Mouse (Mus musculus) heart, embryonic 12.5 days (tissue): ENCODE data around the gene Slc29a3. TPM values are rescaled to one million over a fixed set of nuclear protein-coding genes. Genes with fewer than 3 reads are reported as not detected.
"Not testable (repeated sequence)": the region's sequence is repeated elsewhere in the genome, so short reads cannot be mapped to it uniquely, and the experiment has no call there.

Source experiments
- ATAC-seq: fragments of 200-750 bp; cut with Nextera tagmentation; 2 replicates; pipeline ENCODE4 v1.8.0; 2017; ENCODE audit warnings: moderate TSS enrichment, moderate library complexity; ENCODE audit not compliant: insufficient number of reproducible peaks, low FRiP score
- H3K27ac ChIP-seq: fragments of 300-500 bp; sonication (generic); 2 replicates; pipeline ENCODE4 v1.5.1; 2016; ENCODE audit warnings: mild to moderate bottlenecking, moderate library complexity; ENCODE audit not compliant: poor library complexity, severe bottlenecking
- H3K27me3 ChIP-seq: fragments of 300-500 bp; sonication (generic); replicated peaks from 2 replicates; pipeline ENCODE4 v1.6.1; 2016; ENCODE audit warnings: mild to moderate bottlenecking, moderate library complexity
- H3K36me3 ChIP-seq: fragments of 300-500 bp; sonication (generic); 2 replicates; pipeline ENCODE4 v1.6.1; 2016; ENCODE audit warnings: mild to moderate bottlenecking, moderate library complexity
- H3K4me1 ChIP-seq: fragments of 300-500 bp; sonication (generic); replicated peaks from 2 replicates; pipeline ENCODE4 v1.6.1; 2016; ENCODE audit warnings: mild to moderate bottlenecking
- H3K4me2 ChIP-seq: fragments of 300-500 bp; sonication (generic); 2 replicates; pipeline ENCODE4 v1.6.1; 2016; ENCODE audit warnings: mild to moderate bottlenecking, moderate library complexity
- H3K4me3 ChIP-seq: fragments of 300-500 bp; sonication (generic); 2 replicates; pipeline ENCODE4 v1.5.1; 2016; ENCODE audit warnings: mild to moderate bottlenecking
- H3K9ac ChIP-seq: fragments of 300-500 bp; sonication (generic); 2 replicates; pipeline ENCODE4 v1.6.1; 2016; ENCODE audit warnings: mild to moderate bottlenecking, moderate library complexity
- H3K9me3 ChIP-seq: fragments of 300-500 bp; sonication (generic); replicated peaks from 2 replicates; pipeline ENCODE4 v1.6.1; 2016; ENCODE audit warnings: mild to moderate bottlenecking, moderate library complexity
- WGBS: fragments of 180-500 bp; shearing (Covaris S2); methylation state at CpG from one replicate; pipeline ENCODE4 v1.1.7; 2016; 5-methylcytosine and 5-hydroxymethylcytosine counted together
- polyA plus RNA-seq: library from polyadenylated mRNA; unstranded; fragments of >200 nt; fragmentation: Nextera tagmentation; extraction: Ambion mirVana; gene quantifications from 2 replicates; pipeline ENCODE4 v1.2.1, GENCODE M21; 2016

Gene Slc29a3
- polyA plus RNA-seq, 1 experiment from 2014 or later = 6.8 TPM

DNA sequence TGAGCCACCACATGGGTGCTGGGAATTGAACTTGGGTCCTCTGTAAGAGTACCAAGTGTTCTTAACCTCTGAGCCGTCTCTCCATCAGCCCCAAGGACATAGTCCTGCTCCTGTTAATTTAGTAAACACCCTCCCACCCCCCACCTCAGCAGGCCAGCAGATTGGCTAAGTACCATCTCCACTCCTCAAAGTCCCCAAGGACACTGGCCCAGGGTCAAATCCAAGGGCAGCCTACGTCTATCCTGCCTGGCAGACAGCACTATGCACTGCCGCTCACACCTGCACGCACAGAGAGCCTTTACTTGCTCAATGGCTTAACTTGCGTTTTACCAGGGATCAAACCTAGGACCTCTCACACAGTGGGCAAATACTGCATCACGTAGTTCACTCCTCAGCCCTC, 9.7 kb downstream of the Slc29a3 start:
- Histone ChIP-seq H3K36me3 (peaks cover 14% of the 10 kb centered on the region), H3K27me3 (no peaks in the 10 kb centered on the region), H3K9me3 (no peaks in the 10 kb centered on the region), H3K4me1 (peaks cover 12% of the 10 kb centered on the region; the same call in 1 of the 2 replicates), H3K4me3 (no peak overlapping the region), H3K4me2 (no peak overlapping the region), H3K9ac (no peak overlapping the region), H3K27ac (no peak overlapping the region)
- ATAC-seq = no peak
- 70% methylated on average over 6 of the region's 6 CpGs for WGBS

DNA sequence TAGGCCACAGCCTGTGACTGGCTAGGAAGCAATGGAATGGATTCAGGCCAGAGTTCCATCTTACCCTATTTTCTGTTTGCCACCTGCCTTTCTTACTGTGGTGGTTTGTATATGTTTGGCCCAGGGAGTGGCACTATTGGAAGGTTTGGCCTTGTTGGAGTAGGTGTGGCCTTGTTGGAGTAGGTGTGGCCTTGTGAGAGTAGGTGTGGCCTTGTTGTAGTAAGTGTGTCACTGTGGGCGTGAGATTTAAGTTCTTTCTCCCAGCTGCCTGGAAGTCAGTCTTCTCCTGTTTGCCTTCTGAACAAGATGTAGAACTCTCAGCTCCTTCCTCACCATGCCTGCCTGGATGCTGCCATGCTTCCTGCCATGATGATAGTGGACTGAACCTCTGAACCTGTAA, 10.3 kb downstream of the Slc29a3 start:
- H3K27me3 ChIP-seq, H3K4me2 ChIP-seq, H3K27ac ChIP-seq, H3K4me3 ChIP-seq, H3K9me3 ChIP-seq, H3K4me1 ChIP-seq, H3K9ac ChIP-seq, ATAC-seq: not testable (repeated sequence)
- peaks cover 12% of the 10 kb centered on the region; the same call in 1 of the 2 replicates for H3K36me3 ChIP-seq
- WGBS = 65% methylated on average over 1 of the region's 1 CpGs

DNA sequence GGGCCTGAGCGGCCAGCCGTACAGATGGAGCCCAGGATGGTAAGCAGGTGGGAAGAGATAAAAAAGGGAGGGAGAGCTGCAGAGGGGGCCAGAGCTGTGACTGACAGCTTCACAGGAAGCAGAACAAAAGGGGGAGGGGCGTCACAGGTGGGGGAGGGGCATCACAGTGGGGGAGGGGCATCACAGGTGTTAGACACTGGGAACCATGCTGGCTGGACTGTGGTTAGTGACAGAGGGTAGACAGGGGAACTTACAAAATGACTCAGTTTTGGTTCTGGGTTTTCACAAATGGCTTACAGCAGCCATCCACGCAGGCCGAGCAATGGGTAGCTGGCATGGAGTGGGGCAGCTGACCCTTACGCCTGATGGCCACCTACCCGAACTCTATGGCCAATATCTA, 11.2 kb downstream of the Slc29a3 start:
- Histone ChIP-seq H3K36me3 (peaks cover 16% of the 10 kb centered on the region), H3K4me1 (peaks cover 8% of the 10 kb centered on the region), H3K4me3 (no peak overlapping the region), H3K4me2 (no peak overlapping the region), H3K27ac (no peak overlapping the region), H3K9me3 (no peaks in the 10 kb centered on the region), H3K27me3 (no peaks in the 10 kb centered on the region), H3K9ac (no peak overlapping the region)
- ATAC-seq = no peak
- WGBS = 74% methylated on average over 7 of the region's 7 CpGs

DNA sequence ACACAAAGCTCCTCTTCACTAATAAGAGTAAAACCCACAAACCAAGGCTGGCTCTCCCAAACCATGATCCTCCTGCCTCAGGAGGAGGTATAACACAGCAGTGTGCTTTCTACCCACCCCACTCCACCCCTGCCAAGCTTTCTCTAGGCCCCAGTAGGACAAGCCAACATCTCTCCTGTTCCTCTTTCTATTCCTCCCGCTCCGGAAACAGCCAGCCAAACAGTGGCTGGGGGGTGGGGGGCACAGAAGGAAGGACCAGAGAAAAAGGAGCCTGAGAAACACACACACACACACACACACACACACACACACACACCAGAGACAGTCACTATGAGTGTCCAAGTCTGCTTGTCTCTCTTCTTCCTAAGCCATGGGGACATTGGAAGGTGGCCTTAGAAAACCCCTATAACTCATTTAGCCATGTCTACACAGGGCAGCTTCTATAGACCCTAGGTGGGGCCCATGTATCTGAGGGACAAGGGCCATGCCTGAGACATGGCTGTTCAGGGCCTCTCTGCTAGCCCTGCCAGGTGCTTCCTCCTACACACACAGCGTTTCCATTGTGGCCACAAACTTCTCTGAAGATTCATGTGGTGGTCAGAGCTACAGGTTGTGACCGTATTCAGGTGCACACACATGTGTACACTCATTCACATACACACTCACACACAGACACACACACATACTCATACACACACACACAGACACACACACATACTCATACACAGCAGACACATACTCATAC, 12.8 kb downstream of the Slc29a3 start:
- Histone ChIP-seq H3K4me2 (no peak overlapping the region), H3K27ac (no peak overlapping the region), H3K36me3 (peaks cover 10% of the 10 kb centered on the region), H3K4me1 (peaks cover 8% of the 10 kb centered on the region), H3K27me3 (no peaks in the 10 kb centered on the region), H3K4me3 (no peak overlapping the region), H3K9ac (no peak overlapping the region), H3K9me3 (no peaks in the 10 kb centered on the region)
- 93% methylated on average over 4 of the region's 4 CpGs for WGBS
- ATAC-seq = no peak

DNA sequence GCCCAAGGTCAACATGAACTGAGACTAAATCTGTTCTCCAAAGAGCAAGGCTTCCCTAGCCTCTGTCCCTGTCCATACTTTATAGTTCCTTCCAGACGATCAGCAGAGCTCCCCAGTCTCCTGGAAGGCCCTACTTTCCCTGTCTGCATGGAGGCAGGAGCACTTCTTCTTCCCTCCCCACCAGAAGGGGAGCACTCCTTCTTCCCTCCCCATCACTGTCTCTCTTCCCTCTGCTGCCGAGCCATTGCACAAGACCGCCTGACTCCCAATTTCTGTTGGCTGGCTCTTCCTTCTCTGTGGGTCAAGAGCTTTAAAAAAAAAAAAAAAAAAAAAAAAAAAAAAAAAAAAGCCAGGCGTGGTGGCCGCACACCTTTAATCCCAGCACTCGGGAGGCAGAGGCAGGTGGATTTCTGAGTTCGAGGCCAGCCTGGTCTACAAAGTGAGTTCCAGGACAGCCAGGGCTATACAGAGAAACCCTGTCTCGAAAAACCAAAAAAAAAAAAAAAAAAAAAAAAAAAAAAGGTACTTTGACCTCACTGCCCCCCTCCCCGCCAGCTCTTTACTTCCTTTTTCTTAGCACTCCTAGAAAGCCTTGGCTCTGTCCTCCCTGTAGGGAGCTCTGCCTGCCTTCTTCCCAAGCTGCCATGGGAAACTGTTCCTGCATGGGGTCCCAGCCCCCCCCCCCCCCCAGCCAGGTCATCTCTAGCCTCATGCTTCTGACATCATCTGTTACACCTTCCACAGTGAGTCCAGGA, 14.5 kb downstream of the Slc29a3 start:
- H3K36me3 ChIP-seq = peaks cover 10% of the 10 kb centered on the region
- H3K4me1 ChIP-seq = peaks cover 8% of the 10 kb centered on the region
- ATAC-seq = no peak
- H3K27me3 ChIP-seq = no peaks in the 10 kb centered on the region
- 75% methylated on average over 4 of the region's 9 CpGs for WGBS
- no peak overlapping the region for H3K4me2 ChIP-seq
- no peak overlapping the region for H3K4me3 ChIP-seq
- H3K9me3 ChIP-seq = no peaks in the 10 kb centered on the region
- no peak overlapping the region for H3K27ac ChIP-seq
- H3K9ac ChIP-seq = no peak overlapping the region

DNA sequence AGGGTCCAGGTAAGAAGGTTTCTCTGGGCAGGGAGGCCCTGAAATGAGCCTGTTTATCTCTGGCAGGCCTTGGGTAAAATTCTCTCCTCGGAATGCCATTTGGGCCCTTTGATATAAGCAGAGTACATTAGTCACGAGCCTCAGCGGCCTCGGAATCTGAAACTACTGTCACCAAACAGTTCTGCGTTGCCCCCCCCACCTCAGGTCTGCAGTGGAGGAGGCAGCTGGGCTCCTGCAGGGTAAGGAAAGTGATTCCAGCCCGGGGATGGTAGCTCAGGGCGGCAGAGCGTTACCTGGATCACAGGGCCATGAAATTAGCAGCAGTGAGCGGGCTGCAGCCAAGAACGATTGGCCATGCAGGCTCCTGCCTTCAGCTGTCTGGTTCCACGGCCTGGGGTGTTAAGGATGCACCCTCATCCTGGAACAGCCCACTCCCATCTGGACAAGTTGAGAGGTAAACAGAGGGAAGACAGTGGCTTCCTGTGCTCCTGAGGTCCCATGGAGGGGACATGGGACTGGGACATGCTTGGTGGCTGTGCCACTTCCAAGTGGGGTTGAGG, 15.3 kb downstream of the Slc29a3 start:
- Histone ChIP-seq H3K27me3 (no peaks in the 10 kb centered on the region), H3K9ac (no peak overlapping the region), H3K4me3 (no peak overlapping the region), H3K36me3 (peaks cover 7% of the 10 kb centered on the region), H3K9me3 (no peaks in the 10 kb centered on the region), H3K4me2 (no peak overlapping the region), H3K4me1 (peaks cover 8% of the 10 kb centered on the region), H3K27ac (no peak overlapping the region)
- ATAC-seq = no peak
- WGBS = 57% methylated on average over 11 of the region's 11 CpGs

DNA sequence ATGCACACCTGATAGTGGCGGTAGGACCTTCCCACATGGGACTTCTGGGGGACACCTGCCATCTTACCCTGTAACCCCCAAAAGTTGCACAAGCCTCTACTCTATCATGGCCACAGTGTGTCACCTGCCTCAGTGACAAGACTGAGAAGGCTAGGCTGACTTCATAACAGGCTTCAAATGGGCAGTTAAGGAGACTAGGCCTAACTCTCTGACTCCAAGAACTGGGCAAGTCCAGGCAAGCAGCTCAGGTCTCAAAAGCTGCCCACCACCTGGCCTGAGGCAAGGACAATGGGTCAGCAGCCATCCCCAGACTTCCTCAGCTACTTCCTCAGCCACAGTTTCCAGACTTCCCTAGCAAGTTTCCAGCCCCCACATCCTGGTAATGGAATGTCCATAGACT, 16.9 kb downstream of the Slc29a3 start:
- no peak overlapping the region for H3K4me2 ChIP-seq
- WGBS = 100% methylated on average over 1 of the region's 1 CpGs
- H3K9ac ChIP-seq = no peak overlapping the region
- no peaks in the 10 kb centered on the region for H3K9me3 ChIP-seq
- peaks cover 8% of the 10 kb centered on the region for H3K4me1 ChIP-seq
- H3K4me3 ChIP-seq = no peak overlapping the region
- peaks cover 4% of the 10 kb centered on the region for H3K36me3 ChIP-seq
- no peak for ATAC-seq
- no peak overlapping the region for H3K27ac ChIP-seq
- no peaks in the 10 kb centered on the region for H3K27me3 ChIP-seq

DNA sequence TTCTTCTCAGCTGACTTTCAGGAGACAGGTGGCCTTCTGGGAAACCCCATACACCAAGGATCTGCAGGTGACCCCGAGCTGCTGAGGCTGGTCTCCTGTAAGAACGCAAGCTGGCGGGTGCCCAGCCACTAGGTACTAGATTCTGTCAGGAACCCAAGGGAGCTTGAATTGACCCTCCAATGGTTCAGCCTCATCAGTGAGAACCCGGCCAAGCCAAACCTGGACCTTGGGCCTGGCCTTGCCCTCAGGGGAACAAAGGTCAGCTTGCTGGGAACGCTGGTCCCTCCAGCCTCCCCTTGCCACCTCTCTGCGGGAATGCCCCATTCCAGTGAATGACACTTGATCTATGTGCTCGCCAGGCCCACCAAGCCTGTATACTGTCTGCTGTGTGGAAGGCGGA, 19.1 kb downstream of the Slc29a3 start:
- peaks cover 8% of the 10 kb centered on the region for H3K4me1 ChIP-seq
- no peak overlapping the region for H3K4me3 ChIP-seq
- H3K9ac ChIP-seq = no peak overlapping the region
- no peak overlapping the region for H3K4me2 ChIP-seq
- no peak for ATAC-seq
- no peaks in the 10 kb centered on the region for H3K9me3 ChIP-seq
- H3K27me3 ChIP-seq = no peaks in the 10 kb centered on the region
- 75% methylated on average over 8 of the region's 8 CpGs for WGBS
- peaks cover 4% of the 10 kb centered on the region; the same call in 1 of the 2 replicates for H3K36me3 ChIP-seq
- no peak overlapping the region for H3K27ac ChIP-seq

DNA sequence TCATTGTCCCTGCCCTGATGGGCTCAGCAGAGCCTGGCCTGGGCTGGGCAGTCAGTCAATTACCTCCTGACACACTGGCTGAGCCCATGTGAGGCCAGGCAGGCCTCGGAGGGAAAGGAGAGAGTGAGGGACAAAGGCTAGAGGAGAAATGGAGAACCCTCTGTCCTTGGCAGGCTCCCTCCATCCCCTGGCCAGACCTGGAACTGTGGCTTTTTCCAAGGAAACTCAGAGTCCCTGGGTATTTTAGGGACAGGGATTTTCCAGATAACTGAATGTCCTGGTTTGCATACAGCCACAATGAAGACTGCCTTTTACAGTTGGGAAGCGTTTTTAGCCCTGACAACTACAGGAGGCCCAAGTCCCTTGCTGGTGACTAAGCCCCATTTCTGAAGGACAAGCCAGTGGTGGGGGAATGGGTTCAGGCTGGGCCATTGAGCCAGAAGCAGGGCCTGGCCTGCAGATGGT, 20.2 kb downstream of the Slc29a3 start:
- H3K4me3 ChIP-seq = no peak overlapping the region
- H3K9ac ChIP-seq = no peak overlapping the region
- WGBS = 44% methylated on average over 2 of the region's 2 CpGs
- H3K27me3 ChIP-seq = no peaks in the 10 kb centered on the region
- H3K36me3 ChIP-seq = peaks cover 4% of the 10 kb centered on the region; the same call in 1 of the 2 replicates
- no peaks in the 10 kb centered on the region for H3K9me3 ChIP-seq
- no peak overlapping the region for H3K27ac ChIP-seq
- peaks cover 7% of the 10 kb centered on the region for H3K4me1 ChIP-seq
- ATAC-seq = no peak
- no peak overlapping the region for H3K4me2 ChIP-seq

DNA sequence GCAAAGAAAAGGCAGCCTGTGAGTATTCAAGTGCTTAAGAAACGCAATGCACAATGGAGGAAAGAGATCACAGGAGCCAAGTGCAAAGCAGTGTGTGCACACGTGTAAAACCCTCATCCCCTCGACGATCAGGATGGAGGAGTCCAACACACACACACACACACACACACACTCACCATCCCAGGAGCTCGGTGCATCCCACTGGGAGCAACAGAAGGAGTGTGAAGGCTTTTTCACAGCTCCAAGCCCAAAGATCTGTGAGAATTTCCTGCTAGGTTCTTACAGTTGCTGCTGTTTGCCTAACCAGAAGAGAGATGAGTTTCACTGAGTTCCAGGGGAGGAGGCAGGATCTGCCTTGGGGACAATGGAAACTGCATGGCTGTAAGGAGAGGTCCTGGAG, 20.9 kb downstream of the Slc29a3 start:
- Histone ChIP-seq H3K9me3 (no peaks in the 10 kb centered on the region), H3K36me3 (peaks cover 3% of the 10 kb centered on the region; the same call in 1 of the 2 replicates), H3K27ac (no peak overlapping the region), H3K4me3 (no peak overlapping the region), H3K27me3 (no peaks in the 10 kb centered on the region), H3K4me2 (no peak overlapping the region), H3K9ac (no peak overlapping the region), H3K4me1 (peaks cover under 1% of the 10 kb centered on the region)
- 33% methylated on average over 5 of the region's 5 CpGs for WGBS
- no peak for ATAC-seq

DNA sequence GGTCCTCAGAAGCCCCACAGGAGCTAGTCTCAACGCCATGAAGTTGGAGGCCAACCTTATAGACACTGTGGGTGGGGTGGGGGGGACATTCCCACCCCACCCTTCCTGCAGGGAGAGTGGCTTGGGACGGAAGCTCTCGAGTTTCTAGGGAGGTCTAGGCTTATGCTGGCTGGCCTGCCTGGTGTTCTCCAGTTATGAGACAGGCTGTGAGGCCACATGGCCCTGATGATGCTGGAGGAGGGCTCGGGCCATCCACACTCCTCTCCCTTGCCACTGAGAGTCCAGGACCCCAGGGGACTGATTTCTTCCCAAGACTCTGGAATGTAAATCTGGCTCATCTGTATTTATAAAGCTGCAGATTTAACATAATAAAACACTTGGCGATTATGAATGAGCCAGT, 25.3 kb downstream of the Slc29a3 start:
- Histone ChIP-seq H3K9me3 (no peaks in the 10 kb centered on the region), H3K27me3 (no peaks in the 10 kb centered on the region), H3K4me1 (no peaks in the 10 kb centered on the region), H3K36me3 (no peaks in the 10 kb centered on the region), H3K9ac (no peak overlapping the region), H3K4me3 (no peak overlapping the region), H3K4me2 (no peak overlapping the region), H3K27ac (no peak overlapping the region)
- ATAC-seq = no peak
- 30% methylated on average over 5 of the region's 5 CpGs for WGBS
